Mouse (Mus musculus) small intestine, adult 2 months (tissue): ENCODE data around the gene Ccser1.

Source experiments
- CTCF ChIP-seq: fragments of 200-500 bp; IDR thresholded peaks from 2 replicates; pipeline ENCODE4 v1.5.1; 2012; ENCODE audit warnings: low read depth, mild to moderate bottlenecking, control low read depth, inconsistent platforms, low read length, moderate library complexity, mixed read lengths; ENCODE audit not compliant: insufficient replicate concordance, insufficient read length; ENCODE audit errors: extremely low read depth
- POLR2A ChIP-seq: fragments of 200-500 bp; IDR thresholded peaks from 2 replicates; pipeline ENCODE4 v1.6.1; 2012; ENCODE audit warnings: low read depth, mild to moderate bottlenecking, control low read depth, inconsistent platforms, low read length, moderate library complexity

DNA sequence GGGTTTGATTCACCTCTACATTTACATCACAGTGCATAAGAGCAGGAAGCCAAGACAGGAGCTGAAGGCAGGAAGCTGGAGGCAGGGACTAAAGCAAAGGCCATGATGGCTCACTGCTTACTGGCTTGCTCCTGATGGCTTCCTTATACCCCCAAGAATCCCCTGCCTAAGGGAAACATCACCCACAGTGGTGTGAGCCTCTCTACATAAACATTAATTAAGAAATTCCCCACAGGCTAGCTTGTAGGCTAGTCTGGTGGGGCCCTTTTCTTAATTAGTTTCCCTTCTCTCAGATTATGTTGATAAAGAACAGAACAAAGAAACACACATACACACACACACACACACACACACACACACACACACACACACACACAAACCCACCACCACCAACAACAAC lies 148.9 kb downstream of the Ccser1 start:
- TF ChIP-seq CTCF (no peak), POLR2A (no peak)
